Mouse (Mus musculus) C2C12 (cell line): ENCODE data around the gene Mxd1. TPM values are rescaled to one million over a fixed set of nuclear protein-coding genes. Genes with fewer than 3 reads are reported as not detected.

Experiments
- H3K27me3 ChIP-seq: one replicate; pipeline ENCODE4 v1.6.1; 2011; ENCODE audit not compliant: control insufficient read depth, insufficient read depth, insufficient read length
- H3K36me3 ChIP-seq: one replicate; pipeline ENCODE4 v1.6.1; 2011; ENCODE audit not compliant: control insufficient read depth, insufficient read depth
- H3K4me3 ChIP-seq: one replicate; pipeline ENCODE4 v1.5.1; 2011; ENCODE audit warnings: mild to moderate bottlenecking, control low read depth; ENCODE audit not compliant: poor library complexity, insufficient read depth, severe bottlenecking
- H3K79me2 ChIP-seq: one replicate; pipeline ENCODE4 v1.6.1; 2011; ENCODE audit not compliant: control insufficient read depth, insufficient read depth
- H3K79me3 ChIP-seq: one replicate; pipeline ENCODE4 v1.6.1; 2011; ENCODE audit warnings: low read depth, control low read depth
- H3ac ChIP-seq: one replicate; pipeline ENCODE3; 2011; ENCODE audit warnings: low read depth; ENCODE audit not compliant: control insufficient read depth, insufficient read length
- CTCF ChIP-seq: IDR thresholded peaks from one replicate; pipeline ENCODE4 v1.5.1; 2011; ENCODE audit not compliant: control insufficient read depth, insufficient read depth, insufficient read length
- FOSL1 ChIP-seq: IDR thresholded peaks from one replicate; pipeline ENCODE4 v1.8.0; 2011; ENCODE audit warnings: mild to moderate bottlenecking, low read length; ENCODE audit not compliant: poor library complexity, insufficient read depth, severe bottlenecking
- MAX ChIP-seq: IDR thresholded peaks from one replicate; pipeline ENCODE4 v1.6.1; 2011; ENCODE audit warnings: mild to moderate bottlenecking, control low read depth
- MYOD1 ChIP-seq: IDR thresholded peaks from one replicate; pipeline ENCODE4 v1.6.1; 2011; ENCODE audit warnings: low read depth; ENCODE audit not compliant: control insufficient read depth, insufficient read length
- MYOG ChIP-seq: IDR thresholded peaks from one replicate; pipeline ENCODE4 v1.6.1; 2011; ENCODE audit not compliant: control insufficient read depth, insufficient read length; ENCODE audit errors: extremely low read depth
- USF1 ChIP-seq: IDR thresholded peaks from one replicate; pipeline ENCODE4 v1.6.1; 2011; ENCODE audit warnings: low read depth, mild to moderate bottlenecking, control low read depth, moderate library complexity
- polyA plus RNA-seq: library from polyadenylated mRNA; unstranded; fragments of >200 nt; fragmentation: generic; extraction: Trizol; gene quantifications from one replicate; pipeline ENCODE4 v1.2.1, GENCODE M21; 2012; ENCODE audit warnings: missing spikeins

Gene Mxd1
- polyA plus RNA-seq, 1 experiment: 1.1 TPM

- TF ChIP-seq MAX (no peak), MYOG (no peak), USF1 (no peak)
- H3K79me3 ChIP-seq: no peaks in the 10 kb centered on the region
- no peaks in the 10 kb centered on the region for H3K36me3 ChIP-seq
- no peaks in the 10 kb centered on the region for H3K27me3 ChIP-seq
- no peak overlapping the region for H3K4me3 ChIP-seq
- H3K79me2 ChIP-seq: no peaks in the 10 kb centered on the region
- no peak overlapping the region for H3ac ChIP-seq
These were observed 62.7 kb downstream of the Mxd1 start for GRCm38 (mm10) chr6:86606289-86606688.

GRCm38 (mm10) chr6:86605260-86605659 lies 63.7 kb downstream of the Mxd1 start:
- TF ChIP-seq USF1 (no peak), CTCF (no peak)

GRCm38 (mm10) chr6:86599951-86600414 lies 69.0 kb downstream of the Mxd1 start:
- Histone ChIP-seq H3ac (no peak overlapping the region), H3K27me3 (no peaks in the 10 kb centered on the region), H3K79me3 (no peaks in the 10 kb centered on the region), H3K36me3 (no peaks in the 10 kb centered on the region), H3K4me3 (no peak overlapping the region), H3K79me2 (no peaks in the 10 kb centered on the region)
- TF ChIP-seq MAX (peak; percentile 76), FOSL1 (no peak)

More at GRCm38 (mm10) chr6:86605260-86605659, 63.7 kb downstream of the Mxd1 start:
- no peak overlapping the region for H3ac ChIP-seq
- H3K36me3 ChIP-seq: no peaks in the 10 kb centered on the region
- H3K79me2 ChIP-seq: no peaks in the 10 kb centered on the region
- H3K4me3 ChIP-seq: no peak overlapping the region
- no peaks in the 10 kb centered on the region for H3K27me3 ChIP-seq
- H3K79me3 ChIP-seq: no peaks in the 10 kb centered on the region

GRCm38 (mm10) chr6:86599197-86599596 lies 69.8 kb downstream of the Mxd1 start:
- no peak overlapping the region for H3K4me3 ChIP-seq
- no peaks in the 10 kb centered on the region for H3K79me3 ChIP-seq
- H3K36me3 ChIP-seq: no peaks in the 10 kb centered on the region
- no peaks in the 10 kb centered on the region for H3K79me2 ChIP-seq
- TF ChIP-seq MYOD1: no peak
- peak; percentile 70 for TF ChIP-seq CTCF
- no peak for TF ChIP-seq MYOG
- no peaks in the 10 kb centered on the region for H3K27me3 ChIP-seq
- no peak overlapping the region for H3ac ChIP-seq

GRCm38 (mm10) chr6:86598742-86599193 lies 70.2 kb downstream of the Mxd1 start:
- Histone ChIP-seq H3K79me2 (no peaks in the 10 kb centered on the region), H3K79me3 (no peaks in the 10 kb centered on the region), H3ac (no peak overlapping the region), H3K27me3 (no peaks in the 10 kb centered on the region), H3K4me3 (no peak overlapping the region), H3K36me3 (no peaks in the 10 kb centered on the region)
- TF ChIP-seq FOSL1 (no peak), CTCF (no peak), MYOG (no peak), MAX (no peak), MYOD1 (no peak)

Other genes starting within 250 kb of the Mxd1 start
- not detected for gene Gm44790, start 242.5 kb downstream of the Mxd1 start, polyA plus RNA-seq
- gene C87436, start 230.8 kb downstream of the Mxd1 start, polyA plus RNA-seq: 10.4 TPM
- 453 TPM for gene Pcbp1, start 142.8 kb downstream of the Mxd1 start, polyA plus RNA-seq
- gene Asprv1, start 41.0 kb downstream of the Mxd1 start, polyA plus RNA-seq: 0.04 TPM
- gene Snrnp27, start 15.4 kb upstream of the Mxd1 start, polyA plus RNA-seq: 53.1 TPM
- 6.6 TPM for gene Gmcl1, start 64.2 kb upstream of the Mxd1 start, polyA plus RNA-seq
- gene Anxa4, start 124.4 kb upstream of the Mxd1 start, polyA plus RNA-seq: 93.0 TPM
- gene Aak1, start 180.4 kb upstream of the Mxd1 start, polyA plus RNA-seq: 12.8 TPM